Mouse (Mus musculus): ENCODE data around the gene Spink4. TPM values are rescaled to one million over a fixed set of nuclear protein-coding genes. Genes with fewer than 3 reads are reported as not detected.
A peak's percentile ranks its signal among the peaks of the same experiment; 100 is the strongest.

Spink4 gene
- polyA plus RNA-seq, 1 experiment from 2014 or later = 1.0 TPM

DNA sequence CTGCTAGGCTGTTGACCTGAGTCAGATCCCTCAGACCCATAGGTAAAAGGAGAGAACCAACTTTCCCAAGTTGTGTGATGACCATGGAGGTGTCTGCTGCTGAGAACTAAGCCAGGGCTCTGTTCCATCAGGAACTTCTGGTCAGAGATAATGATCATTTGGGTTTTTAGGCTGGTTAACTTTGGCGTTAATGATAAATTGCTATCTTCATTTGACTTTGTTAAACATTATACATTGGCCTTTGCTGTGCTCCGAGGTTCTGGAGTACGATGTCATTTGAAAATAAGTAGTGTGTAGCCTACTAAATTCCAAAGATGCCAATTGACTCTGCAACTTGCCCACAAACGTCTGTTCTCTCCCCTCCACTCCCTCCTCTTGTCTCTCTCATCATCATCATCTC lies 49.3 kb downstream of the Spink4 start:
- WGBS = 48% methylated on average over 4 of the region's 4 CpGs
- H3K4me2 ChIP-seq (ENCODE audit: low read length) = no peak overlapping the region

DNA sequence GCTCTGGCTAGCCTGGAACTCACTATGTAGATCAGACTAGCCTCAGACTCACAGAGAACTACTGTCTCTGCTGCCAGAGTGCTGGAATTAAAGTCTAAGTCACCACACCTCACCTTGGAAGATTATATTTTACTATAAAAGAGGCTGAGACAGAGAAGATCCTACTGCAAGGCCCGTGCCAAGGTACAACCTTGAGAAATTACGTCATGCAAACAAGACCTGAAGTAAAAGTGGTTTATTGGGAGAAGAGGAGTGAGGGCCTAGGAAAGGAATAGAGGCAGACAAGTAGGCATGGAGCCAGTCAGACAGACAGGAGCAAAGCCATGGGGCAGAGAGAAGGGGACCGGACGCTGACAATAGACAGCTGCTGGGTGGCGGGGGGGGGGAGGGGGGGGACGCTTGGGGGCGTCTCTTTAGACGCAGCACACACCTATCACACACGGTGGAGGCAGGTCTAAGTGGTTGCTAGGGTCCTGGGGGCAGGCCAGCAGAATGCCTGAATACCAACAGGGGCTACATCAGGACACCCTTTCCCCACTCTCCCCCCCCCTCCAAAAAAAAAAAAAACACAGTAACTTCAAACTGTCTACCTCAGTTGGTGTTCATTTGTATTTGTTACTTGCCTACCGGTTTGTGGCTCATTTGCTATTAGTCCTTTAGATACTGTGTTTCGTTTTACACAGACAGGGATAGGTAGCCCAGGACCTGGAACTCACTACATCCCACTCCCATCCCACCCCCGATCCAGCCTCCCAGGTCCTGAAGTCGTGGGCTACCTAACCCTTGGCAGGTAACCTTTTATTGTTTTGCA lies 50.1 kb downstream of the Spink4 start:
- Histone ChIP-seq H3K36me3 (ENCODE audit: insufficient read depth, low read length) (peaks cover 14% of the 10 kb centered on the region; the same call in 1 of the 2 replicates), H3K27ac (peak overlapping the region; percentile 96), H3K9me3 (replicated peaks; ENCODE audit: low read length) (no peaks in the 10 kb centered on the region), H3K27me3 (ENCODE audit: insufficient read depth, low read length) (no peaks in the 10 kb centered on the region), H3K4me3 (replicated peaks; ENCODE audit: low read depth, low read length) (peak overlapping the region; percentile 96), H3K4me1 (replicated peaks; ENCODE audit: insufficient read depth, low read length) (no peaks in the 10 kb centered on the region), H3K9ac (ENCODE audit: low read depth, low read length) (peak overlapping the region; percentile 92), H3K4me2 (ENCODE audit: low read length) (peak overlapping the region; percentile 55)
- DNase-seq (ENCODE audit: low spot score) (peak; percentile 15), ATAC-seq (replicated peaks; ENCODE audit: low FRiP score, low read depth) (peak; percentile 44)
- TF ChIP-seq CTCF (IDR thresholded peaks at IDR 0.05; ENCODE audit: low read depth) = no peak
- 7% methylated on average over 11 of the region's 13 CpGs for WGBS

More for the DNA sequence above, 49.3 kb downstream of the Spink4 start:
- no peaks in the 10 kb centered on the region for H3K4me1 ChIP-seq (replicated peaks; ENCODE audit: insufficient read depth, low read length)
- H3K9ac ChIP-seq (ENCODE audit: low read depth, low read length) = no peak overlapping the region
- H3K9me3 ChIP-seq (replicated peaks; ENCODE audit: low read length) = no peaks in the 10 kb centered on the region
- peaks cover 20% of the 10 kb centered on the region; the same call in 1 of the 2 replicates for H3K36me3 ChIP-seq (ENCODE audit: insufficient read depth, low read length)
- ATAC-seq (replicated peaks; ENCODE audit: low FRiP score, low read depth) (no peak), DNase-seq (ENCODE audit: low spot score) (no peak)
- peak overlapping the region; percentile 96 for H3K27ac ChIP-seq
- H3K4me3 ChIP-seq (replicated peaks; ENCODE audit: low read depth, low read length) = no peak overlapping the region
- H3K27me3 ChIP-seq (ENCODE audit: insufficient read depth, low read length) = no peaks in the 10 kb centered on the region
- no peak for TF ChIP-seq CTCF (IDR thresholded peaks at IDR 0.05; ENCODE audit: low read depth)

DNA sequence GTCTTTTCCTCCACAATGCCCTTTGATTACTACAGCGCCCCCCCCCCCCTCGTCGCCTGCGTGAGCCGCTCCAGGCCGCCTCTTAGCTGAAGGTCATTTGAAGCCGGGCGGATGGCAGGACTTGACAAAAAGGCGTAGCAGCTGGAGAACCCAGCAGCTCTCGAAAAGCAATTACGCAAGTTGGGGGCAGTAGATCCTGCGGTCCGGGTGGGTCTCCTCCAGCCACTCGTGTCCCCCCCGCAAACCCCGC lies 50.7 kb downstream of the Spink4 start:
- Histone ChIP-seq H3K36me3 (ENCODE audit: insufficient read depth, low read length) (peaks cover 13% of the 10 kb centered on the region; the same call in 1 of the 2 replicates), H3K27ac (peak overlapping the region; percentile 96), H3K4me2 (ENCODE audit: low read length) (peak overlapping the region; percentile 55), H3K9ac (ENCODE audit: low read depth, low read length) (peak overlapping the region; percentile 92), H3K4me1 (replicated peaks; ENCODE audit: insufficient read depth, low read length) (no peaks in the 10 kb centered on the region), H3K27me3 (ENCODE audit: insufficient read depth, low read length) (no peaks in the 10 kb centered on the region), H3K4me3 (replicated peaks; ENCODE audit: low read depth, low read length) (peak overlapping the region; percentile 96), H3K9me3 (replicated peaks; ENCODE audit: low read length) (no peaks in the 10 kb centered on the region)
- under 1% methylated on average over 15 of the region's 16 CpGs for WGBS
- DNase-seq (ENCODE audit: low spot score) = no peak
- no peak for ATAC-seq (replicated peaks; ENCODE audit: low FRiP score, low read depth)
- TF ChIP-seq CTCF (IDR thresholded peaks at IDR 0.05; ENCODE audit: low read depth) = no peak; the same call in 1 of the 2 replicates

DNA sequence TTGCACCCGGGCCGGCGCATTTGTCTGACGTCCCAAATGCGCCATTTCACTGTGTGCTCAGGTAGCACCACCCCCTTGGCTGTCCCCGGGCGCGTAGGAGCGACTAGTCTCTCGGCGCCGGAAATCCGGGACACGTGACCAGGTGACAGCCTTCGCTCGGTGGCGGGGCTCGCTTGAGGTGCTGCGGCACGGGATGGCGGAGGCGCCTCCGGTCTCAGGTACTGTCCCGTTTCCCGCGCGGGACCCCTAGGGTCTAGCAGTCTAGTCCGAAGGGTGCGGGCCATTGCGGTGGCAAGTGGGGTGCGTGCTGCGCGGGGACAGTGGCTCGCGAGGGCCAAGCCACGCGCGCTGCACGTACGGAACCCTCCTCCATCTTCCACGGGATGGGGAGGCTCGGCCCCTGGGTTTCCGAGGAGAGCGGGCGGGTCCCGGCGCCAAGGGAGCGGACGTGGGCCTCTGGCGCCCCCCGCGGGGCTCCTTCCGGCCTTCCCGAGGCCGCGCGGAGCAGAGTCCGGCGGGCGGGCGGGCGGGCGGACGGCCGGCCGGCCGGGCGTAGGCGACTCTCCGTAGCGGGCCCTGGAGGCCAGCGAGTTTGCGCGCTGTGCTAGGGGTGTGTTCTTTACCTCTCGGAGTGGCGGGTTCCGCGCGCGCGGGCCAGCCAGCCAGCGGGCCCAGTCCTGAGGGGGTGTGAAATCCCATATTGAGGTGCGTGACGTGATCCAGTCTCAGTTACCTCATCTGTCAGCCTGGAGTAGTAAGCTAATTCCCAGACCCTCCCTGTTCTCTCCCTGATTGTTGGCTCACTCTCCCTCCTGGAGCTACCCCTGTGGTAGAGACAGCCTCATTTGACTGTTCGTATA lies 51.2 kb downstream of the Spink4 start, which contains the start of gene Nfx1:
TSS of gene Nfx1 (plus strand) at position 65 of the 860 bp plus-strand sequence.
- Histone ChIP-seq H3K4me1 (replicated peaks; ENCODE audit: insufficient read depth, low read length) (no peaks in the 10 kb centered on the region), H3K27ac (peak within 1 kb of the TSS; percentile 96), H3K4me2 (ENCODE audit: low read length) (peak within 1 kb of the TSS; percentile 55), H3K4me3 (replicated peaks; ENCODE audit: low read depth, low read length) (peak within 1 kb of the TSS; percentile 96), H3K36me3 (ENCODE audit: insufficient read depth, low read length) (peaks cover 9% of the 10 kb centered on the region; the same call in 1 of the 2 replicates), H3K9ac (ENCODE audit: low read depth, low read length) (peak within 1 kb of the TSS; percentile 92), H3K9me3 (replicated peaks; ENCODE audit: low read length) (no peaks in the 10 kb centered on the region), H3K27me3 (ENCODE audit: insufficient read depth, low read length) (no peaks in the 10 kb centered on the region)
- ATAC-seq (replicated peaks; ENCODE audit: low FRiP score, low read depth) = peak; percentile 93
- peak; percentile 98 for DNase-seq (ENCODE audit: low spot score)
- TF ChIP-seq CTCF (IDR thresholded peaks at IDR 0.05; ENCODE audit: low read depth) = no peak
- WGBS = under 1% methylated on average over 83 of the region's 85 CpGs

DNA sequence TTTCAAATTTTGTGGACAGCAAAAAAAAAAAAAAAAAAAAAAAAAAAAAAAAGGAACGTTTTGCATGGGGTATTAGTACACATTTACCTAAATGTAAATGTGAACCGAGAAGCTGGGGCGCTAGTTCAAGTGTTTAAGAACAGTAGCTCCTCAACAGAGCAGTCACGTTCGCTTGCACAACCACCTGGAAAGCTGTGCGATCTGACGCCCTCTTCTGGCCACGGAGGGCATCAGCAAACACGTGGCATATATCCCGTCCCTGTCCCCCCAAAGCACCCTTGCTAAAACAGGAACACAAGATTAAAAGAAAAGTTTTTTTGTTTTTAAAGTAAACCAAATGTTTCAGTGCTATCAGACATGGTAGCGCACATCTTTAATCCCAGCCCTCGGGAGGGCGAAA lies 51.9 kb downstream of the Spink4 start:
- Histone ChIP-seq H3K9me3 (replicated peaks; ENCODE audit: low read length) (no peaks in the 10 kb centered on the region), H3K36me3 (ENCODE audit: insufficient read depth, low read length) (peaks cover 11% of the 10 kb centered on the region; the same call in 1 of the 2 replicates), H3K27me3 (ENCODE audit: insufficient read depth, low read length) (no peaks in the 10 kb centered on the region), H3K4me2 (ENCODE audit: low read length) (peak overlapping the region; percentile 55), H3K4me1 (replicated peaks; ENCODE audit: insufficient read depth, low read length) (no peaks in the 10 kb centered on the region), H3K4me3 (replicated peaks; ENCODE audit: low read depth, low read length) (peak overlapping the region; percentile 96), H3K9ac (ENCODE audit: low read depth, low read length) (peak overlapping the region; percentile 92), H3K27ac (peak overlapping the region; percentile 96)
- peak; percentile 63 for DNase-seq (ENCODE audit: low spot score)
- ATAC-seq (replicated peaks; ENCODE audit: low FRiP score, low read depth) = no peak
- TF ChIP-seq CTCF (IDR thresholded peaks at IDR 0.05; ENCODE audit: low read depth) = peak; percentile 71
- WGBS = 27% methylated on average over 13 of the region's 13 CpGs

DNA sequence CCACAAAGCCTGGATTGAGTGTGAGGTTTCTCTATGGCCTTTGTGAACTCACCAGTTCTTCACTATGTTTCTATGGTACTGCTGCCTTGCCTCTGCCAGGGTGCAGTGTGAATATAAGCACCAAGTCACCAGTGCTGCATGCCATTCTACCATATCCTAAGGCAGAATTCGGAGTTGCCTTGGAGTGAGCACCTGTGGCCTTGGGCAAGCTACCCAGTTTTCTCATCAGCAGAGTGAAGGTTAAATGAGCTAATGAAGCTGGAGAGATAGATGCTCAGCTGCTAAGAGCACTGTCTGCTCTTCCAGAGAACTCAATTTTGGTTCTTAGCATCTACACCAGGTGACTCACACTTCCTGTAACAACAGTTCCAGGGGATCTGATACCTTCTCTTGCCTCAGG lies 54.2 kb downstream of the Spink4 start:
- no peak overlapping the region for H3K27ac ChIP-seq
- H3K4me1 ChIP-seq (replicated peaks; ENCODE audit: insufficient read depth, low read length) = no peaks in the 10 kb centered on the region
- no peak for DNase-seq (ENCODE audit: low spot score)
- H3K4me3 ChIP-seq (replicated peaks; ENCODE audit: low read depth, low read length) = no peak overlapping the region
- H3K9ac ChIP-seq (ENCODE audit: low read depth, low read length) = no peak overlapping the region
- no peak for TF ChIP-seq CTCF (IDR thresholded peaks at IDR 0.05; ENCODE audit: low read depth)
- 95% methylated on average over 1 of the region's 1 CpGs for WGBS
- no peaks in the 10 kb centered on the region for H3K9me3 ChIP-seq (replicated peaks; ENCODE audit: low read length)
- H3K27me3 ChIP-seq (ENCODE audit: insufficient read depth, low read length) = no peaks in the 10 kb centered on the region
- no peak overlapping the region for H3K4me2 ChIP-seq (ENCODE audit: low read length)
- no peak for ATAC-seq (replicated peaks; ENCODE audit: low FRiP score, low read depth)
- peaks cover 26% of the 10 kb centered on the region for H3K36me3 ChIP-seq (ENCODE audit: insufficient read depth, low read length)
